Mouse (Mus musculus): ENCODE data around the gene Med16. TPM values are rescaled to one million over a fixed set of nuclear protein-coding genes. Genes with fewer than 3 reads are reported as not detected.

Gene Med16
- polyA plus RNA-seq, 1 experiment from 2014 or later = 42.0 TPM

DNA sequence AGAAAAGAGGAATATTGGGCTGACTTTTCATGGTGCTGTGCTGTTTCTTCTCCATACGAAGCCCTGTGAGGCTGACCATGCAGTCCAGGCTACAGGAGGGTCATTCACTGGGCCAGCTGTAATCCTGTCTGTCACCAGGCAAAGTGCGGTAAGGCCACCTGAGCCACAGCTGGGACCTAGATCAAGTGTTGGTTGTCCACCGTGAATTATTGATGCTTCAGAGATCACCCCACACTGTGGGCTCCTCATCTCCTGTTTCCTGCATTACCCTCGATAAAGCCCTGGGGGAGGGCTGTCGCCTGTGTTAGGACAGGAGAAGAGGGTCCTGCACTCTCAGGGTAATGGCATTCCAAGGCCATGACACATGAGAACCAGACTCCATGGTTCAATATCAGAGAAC lies 62.2 kb downstream of the Med16 start:
- H3K4me2 ChIP-seq (replicated peaks) = no peak overlapping the region
- no peak overlapping the region for H3K9ac ChIP-seq
- ATAC-seq (ENCODE audit: low FRiP score) = no peak
- H3K4me1 ChIP-seq (replicated peaks; ENCODE audit: control insufficient read depth, insufficient read depth, low read length) = peaks cover 14% of the 10 kb centered on the region
- DNase-seq (ENCODE audit: low spot score) = no peak
- H3K27ac ChIP-seq = no peak overlapping the region
- H3K36me3 ChIP-seq (replicated peaks; ENCODE audit: control insufficient read depth, insufficient read depth) = no peaks in the 10 kb centered on the region
- WGBS = 71% methylated on average over 5 of the region's 5 CpGs
- H3K27me3 ChIP-seq (ENCODE audit: control insufficient read depth, insufficient read depth, low read length) = no peaks in the 10 kb centered on the region
- no peaks in the 10 kb centered on the region for H3K9me3 ChIP-seq (ENCODE audit: control insufficient read depth, low read length)
- H3K4me3 ChIP-seq (replicated peaks; ENCODE audit: low read length) = no peak overlapping the region

Small RNA genes within 50 kb of the gene (microRNA-seq; reads per million reads assigned to microRNA genes)
- gene Mir6910 = not detected

Other genes with a start within 250 kb of the Med16 start
- gene Madcam1, start 244.4 kb downstream of the Med16 start, polyA plus RNA-seq (2014; fragmentation: Nextera tagmentation; extraction: Ambion mirVana) = 0.68 and 1.2 TPM in 2 replicates
- 107 and 108 TPM in 2 replicates for gene Tpgs1, start 239.6 kb downstream of the Med16 start, polyA plus RNA-seq (2014; fragmentation: Nextera tagmentation; extraction: Ambion mirVana)
- gene Cdc34, start 226.7 kb downstream of the Med16 start, polyA plus RNA-seq (2014; fragmentation: Nextera tagmentation; extraction: Ambion mirVana) = 78.9 and 81.8 TPM in 2 replicates
- 1.5 and 1.8 TPM in 2 replicates for gene Gzmm, start 219.9 kb downstream of the Med16 start, polyA plus RNA-seq (2014; fragmentation: Nextera tagmentation; extraction: Ambion mirVana)
- gene Bsg, start 204.4 kb downstream of the Med16 start, polyA plus RNA-seq (2014; fragmentation: Nextera tagmentation; extraction: Ambion mirVana) = 930 and 976 TPM in 2 replicates
- 2.9 and 4.3 TPM in 2 replicates for gene Hcn2, start 192.3 kb downstream of the Med16 start, polyA plus RNA-seq (2014; fragmentation: Nextera tagmentation; extraction: Ambion mirVana)
- 32.8 and 36.5 TPM in 2 replicates for gene Polrmt, start 162.3 kb downstream of the Med16 start, polyA plus RNA-seq (2014; fragmentation: Nextera tagmentation; extraction: Ambion mirVana)
- gene Fgf22, start 153.8 kb downstream of the Med16 start, polyA plus RNA-seq (2014; fragmentation: Nextera tagmentation; extraction: Ambion mirVana) = 1.4 and 1.6 TPM in 2 replicates
- 92.8 and 96.7 TPM in 2 replicates for gene Rnf126, start 142.0 kb downstream of the Med16 start, polyA plus RNA-seq (2014; fragmentation: Nextera tagmentation; extraction: Ambion mirVana)
- gene Fstl3, start 131.7 kb downstream of the Med16 start, polyA plus RNA-seq (2014; fragmentation: Nextera tagmentation; extraction: Ambion mirVana) = 1.6 and 2.2 TPM in 2 replicates
- 0.08 and 0.29 TPM in 2 replicates for gene Prss57, start 118.0 kb downstream of the Med16 start, polyA plus RNA-seq (2014; fragmentation: Nextera tagmentation; extraction: Ambion mirVana)
- 240 and 247 TPM in 2 replicates for gene Palm, start 115.4 kb downstream of the Med16 start, polyA plus RNA-seq (2014; fragmentation: Nextera tagmentation; extraction: Ambion mirVana)
- gene Misp, start 87.9 kb downstream of the Med16 start, polyA plus RNA-seq (2014; fragmentation: Nextera tagmentation; extraction: Ambion mirVana) = 0.08 and 0.74 TPM in 2 replicates
- 59.5 and 62.6 TPM in 2 replicates for gene Ptbp1, start 54.5 kb downstream of the Med16 start, polyA plus RNA-seq (2014; fragmentation: Nextera tagmentation; extraction: Ambion mirVana)
- gene Prtn3, start 34.4 kb downstream of the Med16 start, polyA plus RNA-seq (2014; fragmentation: Nextera tagmentation; extraction: Ambion mirVana) = 10.1 and 12.8 TPM in 2 replicates
- gene Plppr3, start 34.3 kb downstream of the Med16 start, polyA plus RNA-seq (2014; fragmentation: Nextera tagmentation; extraction: Ambion mirVana) = 288 and 294 TPM in 2 replicates
- gene Elane, start 22.7 kb downstream of the Med16 start, polyA plus RNA-seq (2014; fragmentation: Nextera tagmentation; extraction: Ambion mirVana) = 0.47 TPM in 1 of 2 replicates, not detected in the other
- not detected in 2 replicates for gene Cfd, start 18.1 kb downstream of the Med16 start, polyA plus RNA-seq (2014; fragmentation: Nextera tagmentation; extraction: Ambion mirVana)
- gene Gm26602, start 1.9 kb upstream of the Med16 start, polyA plus RNA-seq (2014; fragmentation: Nextera tagmentation; extraction: Ambion mirVana) = 1.1 TPM in 1 of 2 replicates, not detected in the other
- gene Kiss1r, start 8.0 kb upstream of the Med16 start, polyA plus RNA-seq (2014; fragmentation: Nextera tagmentation; extraction: Ambion mirVana) = 1.7 and 2.6 TPM in 2 replicates
- 228 and 232 TPM in 2 replicates for gene R3hdm4, start 12.3 kb upstream of the Med16 start, polyA plus RNA-seq (2014; fragmentation: Nextera tagmentation; extraction: Ambion mirVana)
- 3.4 and 3.8 TPM in 2 replicates for gene Arid3a, start 18.1 kb upstream of the Med16 start, polyA plus RNA-seq (2014; fragmentation: Nextera tagmentation; extraction: Ambion mirVana)
- gene Wdr18, start 51.2 kb upstream of the Med16 start, polyA plus RNA-seq (2014; fragmentation: Nextera tagmentation; extraction: Ambion mirVana) = 91.8 and 97.8 TPM in 2 replicates
- 0.30 and 0.33 TPM in 2 replicates for gene Grin3b, start 61.8 kb upstream of the Med16 start, polyA plus RNA-seq (2014; fragmentation: Nextera tagmentation; extraction: Ambion mirVana)
- gene Tmem259, start 75.4 kb upstream of the Med16 start, polyA plus RNA-seq (2014; fragmentation: Nextera tagmentation; extraction: Ambion mirVana) = 22.6 and 22.8 TPM in 2 replicates
- 28.4 and 37.6 TPM in 2 replicates for gene Cnn2, start 79.7 kb upstream of the Med16 start, polyA plus RNA-seq (2014; fragmentation: Nextera tagmentation; extraction: Ambion mirVana)
- 4.1 and 4.5 TPM in 2 replicates for gene Abca7, start 87.6 kb upstream of the Med16 start, polyA plus RNA-seq (2014; fragmentation: Nextera tagmentation; extraction: Ambion mirVana)
- 1.1 and 1.7 TPM in 2 replicates for gene Arhgap45, start 107.7 kb upstream of the Med16 start, polyA plus RNA-seq (2014; fragmentation: Nextera tagmentation; extraction: Ambion mirVana)
- gene Polr2e, start 130.9 kb upstream of the Med16 start, polyA plus RNA-seq (2014; fragmentation: Nextera tagmentation; extraction: Ambion mirVana) = 142 and 150 TPM in 2 replicates
- gene Gpx4, start 138.2 kb upstream of the Med16 start, polyA plus RNA-seq (2014; fragmentation: Nextera tagmentation; extraction: Ambion mirVana) = 556 and 557 TPM in 2 replicates
- 12.3 and 12.6 TPM in 2 replicates for gene Sbno2, start 196.6 kb upstream of the Med16 start, polyA plus RNA-seq (2014; fragmentation: Nextera tagmentation; extraction: Ambion mirVana)
- 20.2 and 24.6 TPM in 2 replicates for gene Stk11, start 206.9 kb upstream of the Med16 start, polyA plus RNA-seq (2014; fragmentation: Nextera tagmentation; extraction: Ambion mirVana)
- gene Atp5d, start 229.7 kb upstream of the Med16 start, polyA plus RNA-seq (2014; fragmentation: Nextera tagmentation; extraction: Ambion mirVana) = 469 and 505 TPM in 2 replicates
- 93.4 and 96.4 TPM in 2 replicates for gene Cbarp, start 231.9 kb upstream of the Med16 start, polyA plus RNA-seq (2014; fragmentation: Nextera tagmentation; extraction: Ambion mirVana)
- 44.1 and 54.4 TPM in 2 replicates for gene Midn, start 239.3 kb upstream of the Med16 start, polyA plus RNA-seq (2014; fragmentation: Nextera tagmentation; extraction: Ambion mirVana)

Data from hindbrain, embryonic 14.5 days (tissue).